Mouse (Mus musculus) neural tube, embryonic 13.5 days (tissue): ENCODE measurements around the gene Ube2l6. TPM values are rescaled to one million over a fixed set of nuclear protein-coding genes. Genes with fewer than 3 reads are reported as not detected.

Experiments used
- ATAC-seq: fragments of 200-750 bp; cut with Nextera tagmentation; 2 replicates; pipeline ENCODE4 v1.8.0; 2017; ENCODE audit warnings: low read depth, mild to moderate bottlenecking, moderate TSS enrichment, moderate library complexity
- H3K27ac ChIP-seq: fragments of 300-500 bp; sonication (generic); replicated peaks from 2 replicates; pipeline ENCODE4 v1.5.1; 2015; ENCODE audit warnings: moderate library complexity, mild to moderate bottlenecking, inconsistent platforms
- H3K27me3 ChIP-seq: fragments of 300-500 bp; sonication (generic); 2 replicates; pipeline ENCODE4 v1.6.1; 2015; ENCODE audit warnings: mild to moderate bottlenecking, inconsistent platforms
- H3K36me3 ChIP-seq: fragments of 300-500 bp; sonication (generic); 2 replicates; pipeline ENCODE4 v1.6.1; 2015; ENCODE audit warnings: mild to moderate bottlenecking, inconsistent platforms
- H3K4me1 ChIP-seq: fragments of 300-500 bp; sonication (generic); replicated peaks from 2 replicates; pipeline ENCODE4 v1.6.1; 2015; ENCODE audit warnings: inconsistent platforms
- H3K4me2 ChIP-seq: fragments of 300-500 bp; sonication (generic); 2 replicates; pipeline ENCODE4 v1.6.1; 2015; ENCODE audit warnings: inconsistent platforms, mild to moderate bottlenecking, moderate library complexity
- H3K4me3 ChIP-seq: fragments of 300-500 bp; sonication (generic); 2 replicates; pipeline ENCODE4 v1.5.1; 2015; ENCODE audit warnings: mild to moderate bottlenecking, inconsistent platforms
- H3K9ac ChIP-seq: fragments of 300-500 bp; sonication (generic); 2 replicates; pipeline ENCODE4 v1.6.1; 2015; ENCODE audit warnings: moderate library complexity, mild to moderate bottlenecking, inconsistent platforms
- H3K9me3 ChIP-seq: fragments of 300-500 bp; sonication (generic); 2 replicates; pipeline ENCODE4 v1.6.1; 2016; ENCODE audit warnings: inconsistent platforms
- WGBS: fragments of 180-500 bp; shearing (Covaris S2); methylation state at CpG from one replicate; pipeline ENCODE4 v1.1.7; 2015; 5-methylcytosine and 5-hydroxymethylcytosine counted together
- polyA plus RNA-seq: library from polyadenylated mRNA; unstranded; fragments of >200 nt; fragmentation: Nextera tagmentation; extraction: Ambion mirVana; gene quantifications from 2 replicates; pipeline ENCODE4 v1.2.1, GENCODE M21; 2015

Gene Ube2l6
- polyA plus RNA-seq, 1 experiment from 2014 or later = 18.3 TPM

DNA sequence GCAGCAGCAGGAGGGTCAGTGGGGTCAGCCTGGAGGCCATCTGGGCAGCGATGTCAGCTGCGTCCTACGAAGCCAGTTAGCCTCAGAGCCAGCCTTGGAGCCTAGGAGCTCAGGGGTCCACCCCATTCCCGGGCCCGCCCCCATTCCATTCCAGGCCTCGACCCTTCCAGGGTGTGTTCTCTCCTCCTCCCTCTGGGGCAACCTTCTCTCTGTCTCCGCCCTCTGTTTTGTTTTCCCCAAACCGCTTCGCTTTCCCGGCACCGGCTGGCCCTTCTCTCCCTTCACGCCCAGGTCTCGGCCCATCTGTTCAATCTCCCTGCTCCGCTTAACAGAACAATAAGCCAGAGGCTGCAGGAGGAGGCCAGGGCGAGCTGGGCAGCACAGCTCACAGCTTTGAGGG lies 23.9 kb upstream of the Ube2l6 start:
- Histone ChIP-seq H3K36me3 (0 out of 2 replicates have a peak, but pooled peaks cover 4% of the 10 kb centered on the region), H3K27ac (peak overlapping the region; percentile 65), H3K9ac (peak overlapping the region; percentile 67), H3K4me3 (peak overlapping the region; percentile 35), H3K9me3 (no peaks in the 10 kb centered on the region), H3K4me1 (peaks cover 21% of the 10 kb centered on the region), H3K4me2 (peak overlapping the region; percentile 58), H3K27me3 (no peaks in the 10 kb centered on the region)
- WGBS = under 1% methylated on average over 14 of the region's 15 CpGs
- ATAC-seq = peak; percentile 92

DNA sequence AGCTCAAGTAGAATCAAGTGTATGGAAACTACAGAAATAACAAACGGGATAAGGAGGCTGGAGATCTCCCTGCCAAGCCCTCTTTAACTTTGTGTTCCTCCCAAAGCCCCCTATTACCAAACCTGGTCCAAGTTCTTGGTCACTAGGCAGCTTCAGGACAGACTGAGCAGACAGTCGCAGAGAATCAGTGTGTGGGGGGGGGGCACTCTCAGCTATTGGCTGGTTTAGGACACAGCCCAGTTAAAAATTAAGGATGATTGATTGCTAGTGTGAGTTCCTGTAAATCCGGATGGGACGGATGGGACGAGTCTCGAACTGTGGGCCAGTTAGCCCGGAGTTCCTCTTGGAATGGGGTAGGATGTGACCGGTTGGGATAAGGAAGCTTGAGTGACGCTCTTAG lies 23.4 kb upstream of the Ube2l6 start, which contains the start of gene Serping1:
Gene Serping1, minus strand, starts transcription at position 204 of the 400 bp plus-strand sequence.
- Histone ChIP-seq H3K27ac (peak within 1 kb of the TSS; percentile 65), H3K9ac (peak within 1 kb of the TSS; percentile 67), H3K4me2 (peak within 1 kb of the TSS; percentile 58), H3K36me3 (no peaks in the 10 kb centered on the region), H3K4me3 (peak within 1 kb of the TSS; percentile 35), H3K9me3 (no peaks in the 10 kb centered on the region), H3K27me3 (no peaks in the 10 kb centered on the region), H3K4me1 (peaks cover 21% of the 10 kb centered on the region)
- WGBS = 50% methylated on average over 9 of the region's 9 CpGs
- ATAC-seq = peak; percentile 70; the same call in 1 of the 2 replicates

DNA sequence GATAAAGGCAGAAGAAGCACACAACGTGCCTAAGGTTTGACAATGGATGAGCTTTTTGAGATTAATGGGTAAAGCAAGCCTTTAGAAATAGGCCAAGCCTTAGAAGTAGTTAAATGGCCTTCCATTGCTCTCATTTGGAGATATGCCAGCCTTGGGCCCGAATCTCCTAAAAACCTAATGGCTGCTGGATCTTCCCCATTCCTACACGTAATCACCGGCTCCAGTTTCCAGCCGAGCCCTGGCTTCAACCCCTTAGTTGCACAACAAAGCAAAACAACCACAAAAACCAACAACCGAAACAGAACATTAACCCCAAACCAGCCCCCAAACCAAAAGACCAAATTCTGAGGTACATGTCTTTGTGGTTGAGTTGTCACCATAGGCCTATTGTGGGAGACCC lies 23.0 kb upstream of the Ube2l6 start:
- no peak overlapping the region; the same call in 1 of the 2 replicates for H3K27ac ChIP-seq
- WGBS = 71% methylated on average over 6 of the region's 6 CpGs
- no peak for ATAC-seq

DNA sequence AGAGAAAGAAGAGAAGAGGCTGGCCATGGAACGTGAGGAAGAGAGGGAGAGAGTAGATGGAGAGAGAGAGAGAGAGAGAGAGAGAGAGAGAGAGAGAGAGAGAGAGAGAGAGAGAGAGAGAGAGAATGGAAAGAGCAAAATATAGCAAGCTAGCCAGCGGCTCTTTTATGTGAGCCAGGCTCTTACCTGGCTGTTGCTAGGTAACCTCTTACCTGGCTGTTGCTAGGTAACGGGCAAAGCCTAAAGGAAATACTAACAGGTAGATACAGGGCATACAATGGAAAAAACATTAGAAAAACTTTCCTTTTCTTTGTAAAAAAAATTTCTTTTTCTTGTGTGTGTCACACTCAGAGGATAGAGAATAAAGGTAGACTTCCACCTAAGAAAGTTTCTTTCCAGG lies 20.9 kb upstream of the Ube2l6 start:
- peaks cover 21% of the 10 kb centered on the region for H3K4me1 ChIP-seq
- no peak overlapping the region for H3K27ac ChIP-seq
- no peak overlapping the region for H3K4me3 ChIP-seq
- H3K27me3 ChIP-seq = no peaks in the 10 kb centered on the region
- H3K4me2 ChIP-seq = no peak overlapping the region
- no peaks in the 10 kb centered on the region for H3K36me3 ChIP-seq
- no peaks in the 10 kb centered on the region for H3K9me3 ChIP-seq
- ATAC-seq = no peak
- no peak overlapping the region for H3K9ac ChIP-seq
- 65% methylated on average over 3 of the region's 3 CpGs for WGBS

More for the DNA sequence above, 23.0 kb upstream of the Ube2l6 start:
- Histone ChIP-seq H3K27me3 (no peaks in the 10 kb centered on the region), H3K4me3 (no peak overlapping the region), H3K36me3 (no peaks in the 10 kb centered on the region), H3K9me3 (no peaks in the 10 kb centered on the region), H3K4me2 (no peak overlapping the region), H3K4me1 (peaks cover 21% of the 10 kb centered on the region), H3K9ac (no peak overlapping the region)

DNA sequence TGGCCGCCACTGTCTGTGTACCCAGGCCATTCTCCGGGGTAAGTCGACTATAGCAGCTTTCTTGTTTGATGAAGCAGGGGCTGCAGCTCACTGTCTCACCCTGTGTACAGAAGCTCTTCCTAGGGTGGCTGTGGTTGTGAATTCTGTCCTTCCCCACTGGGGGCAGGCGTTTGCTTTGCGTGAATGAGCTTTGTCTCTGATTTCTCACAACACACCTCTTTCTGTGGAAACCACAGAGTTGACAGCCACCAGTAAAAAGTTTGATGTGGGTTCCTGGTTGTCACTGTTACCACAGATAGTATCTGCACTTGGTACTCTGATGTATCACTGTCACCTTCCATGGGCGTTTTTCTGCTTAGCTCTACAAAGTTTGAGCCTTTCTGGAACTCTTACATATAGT lies 19.4 kb upstream of the Ube2l6 start:
- H3K4me3 ChIP-seq = no peak overlapping the region
- no peaks in the 10 kb centered on the region for H3K9me3 ChIP-seq
- no peaks in the 10 kb centered on the region for H3K36me3 ChIP-seq
- H3K27me3 ChIP-seq = no peaks in the 10 kb centered on the region
- H3K27ac ChIP-seq = no peak overlapping the region
- no peak overlapping the region for H3K4me2 ChIP-seq
- no peak overlapping the region for H3K9ac ChIP-seq
- WGBS = 65% methylated on average over 6 of the region's 6 CpGs
- H3K4me1 ChIP-seq = peaks cover 11% of the 10 kb centered on the region
- ATAC-seq = no peak

DNA sequence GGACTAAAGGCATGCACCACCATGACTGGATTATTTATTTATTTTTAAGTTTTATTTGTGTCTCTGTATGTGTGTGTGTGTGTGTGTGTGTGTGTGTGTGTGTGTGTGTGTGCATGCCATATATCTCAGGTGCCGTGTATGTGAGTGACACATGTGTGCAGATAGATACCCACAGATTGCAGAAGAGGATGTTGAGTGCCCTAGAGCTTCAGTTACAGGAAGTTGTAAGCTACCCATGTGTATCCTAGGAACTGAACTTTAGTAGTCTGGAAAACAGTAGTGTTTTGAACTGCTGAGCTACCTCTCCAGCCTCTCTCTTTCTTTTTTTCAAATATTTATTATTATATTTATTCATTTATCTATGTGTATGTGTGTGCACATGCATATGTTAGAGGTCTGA lies 15.3 kb upstream of the Ube2l6 start:
- Histone ChIP-seq H3K9ac (no peak overlapping the region), H3K4me2 (no peak overlapping the region), H3K4me3 (no peak overlapping the region), H3K36me3 (no peaks in the 10 kb centered on the region), H3K4me1 (no peaks in the 10 kb centered on the region), H3K27ac (no peak overlapping the region), H3K27me3 (no peaks in the 10 kb centered on the region), H3K9me3 (no peaks in the 10 kb centered on the region)
- no peak for ATAC-seq
- WGBS = 100% methylated on average over 1 of the region's 1 CpGs

DNA sequence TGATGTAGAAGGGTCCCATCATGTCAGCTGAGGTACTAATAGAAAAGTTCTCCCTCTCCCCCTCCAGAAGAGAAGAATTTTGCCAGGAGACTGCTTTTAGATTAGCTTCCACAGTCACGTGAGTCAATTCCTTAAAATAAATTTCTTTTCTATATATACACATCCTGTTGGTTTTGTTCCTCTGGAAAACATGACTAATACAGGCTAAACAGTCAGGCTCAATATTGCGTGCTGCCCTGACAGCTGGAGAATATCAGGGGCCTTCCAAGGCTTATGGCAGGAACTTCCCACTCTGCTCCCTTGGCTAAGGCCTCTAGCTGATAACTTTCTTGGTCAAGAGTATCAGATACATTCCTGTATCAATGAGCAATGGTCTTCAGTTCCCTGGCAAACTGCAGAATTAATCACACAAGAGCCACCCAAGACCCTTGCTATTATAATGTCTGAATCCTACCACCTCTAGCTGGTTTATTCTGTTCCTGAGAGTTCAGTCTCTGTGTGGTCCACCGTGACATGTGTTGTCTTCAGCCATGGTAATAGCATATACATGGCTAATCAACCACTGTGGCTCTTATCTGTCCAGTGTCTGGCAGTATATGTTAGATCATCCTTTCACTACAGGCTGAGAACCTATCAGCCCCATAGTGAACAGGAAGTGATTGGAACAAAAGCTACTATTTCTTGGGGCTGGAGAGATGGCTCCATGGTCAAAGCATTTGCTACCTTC lies 14.6 kb upstream of the Ube2l6 start:
- Histone ChIP-seq H3K4me2 (no peak overlapping the region), H3K4me1 (no peaks in the 10 kb centered on the region), H3K4me3 (no peak overlapping the region), H3K9ac (no peak overlapping the region), H3K36me3 (no peaks in the 10 kb centered on the region), H3K27ac (no peak overlapping the region), H3K27me3 (no peaks in the 10 kb centered on the region), H3K9me3 (no peaks in the 10 kb centered on the region)
- ATAC-seq = no peak
- 81% methylated on average over 3 of the region's 3 CpGs for WGBS

DNA sequence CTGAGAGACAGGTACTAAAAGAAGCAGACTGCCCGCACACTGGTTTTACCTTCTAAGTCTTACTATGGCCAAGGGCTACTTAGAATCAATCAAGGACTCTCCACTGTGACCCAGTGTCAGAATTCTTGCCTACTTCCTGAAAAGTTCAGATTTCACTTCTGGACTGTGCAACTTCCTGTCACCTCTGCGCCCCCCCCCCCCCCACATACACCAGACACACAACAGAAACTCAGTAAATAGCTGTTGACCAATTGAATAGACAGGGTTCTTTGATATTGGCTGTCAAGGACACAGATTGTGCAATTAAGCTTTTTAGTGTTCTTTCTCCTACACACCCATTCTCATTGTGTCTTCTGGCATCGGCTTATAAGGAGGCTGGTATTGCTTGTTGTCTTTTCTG lies 10.3 kb upstream of the Ube2l6 start:
- no peak overlapping the region for H3K27ac ChIP-seq
- H3K9ac ChIP-seq = no peak overlapping the region
- H3K4me1 ChIP-seq = no peaks in the 10 kb centered on the region
- no peaks in the 10 kb centered on the region for H3K9me3 ChIP-seq
- H3K27me3 ChIP-seq = no peaks in the 10 kb centered on the region
- no peaks in the 10 kb centered on the region for H3K36me3 ChIP-seq
- WGBS = 81% methylated on average over 3 of the region's 3 CpGs
- H3K4me2 ChIP-seq = no peak overlapping the region
- ATAC-seq = no peak
- H3K4me3 ChIP-seq = no peak overlapping the region

DNA sequence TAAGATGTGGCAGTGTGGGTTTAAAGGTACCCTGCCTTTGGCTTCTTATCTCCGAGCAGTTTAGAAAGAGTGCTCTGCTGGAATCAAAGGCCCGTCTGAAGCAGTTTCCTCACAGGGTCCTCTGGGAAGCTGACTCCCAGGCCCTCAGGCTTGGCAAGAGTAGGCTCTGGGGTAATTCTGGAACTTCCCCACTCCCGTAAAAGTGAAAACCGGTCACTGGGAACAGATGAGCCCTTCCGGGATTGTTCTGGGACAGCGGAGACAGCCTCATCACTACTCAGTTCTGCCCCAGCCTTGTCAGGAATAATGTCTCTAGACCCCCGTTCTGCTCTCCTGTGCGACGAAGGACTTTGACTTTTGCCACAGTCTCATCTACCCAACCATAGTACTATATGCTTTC lies 8.2 kb upstream of the Ube2l6 start:
- WGBS = 56% methylated on average over 9 of the region's 9 CpGs
- Histone ChIP-seq H3K27ac (no peak overlapping the region), H3K9me3 (no peaks in the 10 kb centered on the region), H3K9ac (no peak overlapping the region), H3K36me3 (no peaks in the 10 kb centered on the region), H3K4me1 (no peaks in the 10 kb centered on the region), H3K27me3 (no peaks in the 10 kb centered on the region), H3K4me3 (no peak overlapping the region), H3K4me2 (no peak overlapping the region)
- ATAC-seq = no peak

DNA sequence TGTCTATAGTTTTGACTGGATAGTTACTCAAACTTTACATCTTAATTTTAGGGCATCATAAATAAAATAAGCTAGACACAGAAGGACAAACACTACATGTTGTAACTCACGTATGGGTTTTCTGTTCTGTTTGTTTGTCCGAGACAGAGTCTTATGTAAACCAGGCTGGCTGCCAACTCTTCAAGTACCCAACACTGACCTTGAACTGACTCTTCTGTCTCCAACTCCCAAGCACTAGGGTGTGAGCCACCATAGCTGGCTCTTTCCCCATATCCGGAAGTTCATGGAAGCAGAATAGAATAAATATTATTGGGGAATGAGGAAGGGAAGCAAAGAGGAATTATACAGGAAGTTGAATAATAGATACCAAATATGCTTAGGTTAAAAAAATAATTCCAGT lies 6.1 kb upstream of the Ube2l6 start:
- WGBS = 89% methylated on average over 3 of the region's 3 CpGs
- ATAC-seq = no peak
- Histone ChIP-seq H3K36me3 (no peaks in the 10 kb centered on the region), H3K4me1 (no peaks in the 10 kb centered on the region), H3K27me3 (no peaks in the 10 kb centered on the region), H3K4me2 (no peak overlapping the region), H3K27ac (no peak overlapping the region), H3K9me3 (no peaks in the 10 kb centered on the region), H3K9ac (no peak overlapping the region), H3K4me3 (no peak overlapping the region)

DNA sequence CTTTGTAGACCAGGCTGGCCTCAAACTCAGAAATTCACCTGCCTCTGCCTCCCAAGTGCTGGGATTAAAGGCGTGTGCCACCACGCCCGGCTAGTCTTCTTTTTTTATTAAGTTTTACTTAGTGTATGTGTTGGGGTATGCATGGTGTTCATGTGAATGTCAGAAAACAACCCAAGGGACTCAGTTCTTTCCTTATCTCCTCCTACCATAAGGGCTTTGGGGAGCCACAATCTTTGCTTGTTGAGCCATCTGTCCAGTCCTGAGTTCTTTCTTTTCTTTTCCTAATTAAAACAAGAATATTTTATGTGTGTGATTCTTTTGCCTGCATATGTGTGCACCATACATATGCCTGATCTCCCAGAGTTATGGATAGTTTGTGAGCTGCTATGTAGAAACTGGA lies 5.5 kb upstream of the Ube2l6 start:
- no peaks in the 10 kb centered on the region for H3K9me3 ChIP-seq
- peaks cover 3% of the 10 kb centered on the region for H3K4me1 ChIP-seq
- H3K4me3 ChIP-seq = no peak overlapping the region
- H3K9ac ChIP-seq = no peak overlapping the region
- no peak overlapping the region for H3K4me2 ChIP-seq
- WGBS = 85% methylated on average over 3 of the region's 3 CpGs
- ATAC-seq = no peak
- no peaks in the 10 kb centered on the region for H3K36me3 ChIP-seq
- no peak overlapping the region for H3K27ac ChIP-seq
- no peaks in the 10 kb centered on the region for H3K27me3 ChIP-seq

DNA sequence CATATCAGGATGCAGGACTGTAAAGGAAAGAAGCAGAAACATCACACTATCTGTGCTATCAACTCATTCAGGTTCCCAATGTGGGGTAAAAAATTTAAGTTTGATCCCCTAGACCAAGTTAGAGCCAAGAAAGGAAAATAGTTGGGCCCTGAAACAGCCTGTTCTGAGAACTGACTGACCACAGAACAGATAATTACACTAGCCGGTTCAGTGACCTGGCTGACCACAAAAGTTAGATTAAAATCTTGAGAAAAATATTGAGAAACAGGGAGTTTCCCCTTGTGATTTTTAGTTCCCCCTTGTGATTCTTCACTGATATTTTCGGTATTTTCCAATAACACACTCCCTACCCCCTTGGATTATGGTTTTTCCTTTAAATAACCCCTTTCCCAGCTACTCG lies 4.8 kb upstream of the Ube2l6 start:
- Histone ChIP-seq H3K9ac (no peak overlapping the region), H3K27ac (no peak overlapping the region), H3K4me1 (peaks cover 3% of the 10 kb centered on the region), H3K4me3 (no peak overlapping the region), H3K36me3 (no peaks in the 10 kb centered on the region), H3K4me2 (no peak overlapping the region), H3K27me3 (no peaks in the 10 kb centered on the region), H3K9me3 (no peaks in the 10 kb centered on the region)
- WGBS = 79% methylated on average over 3 of the region's 3 CpGs
- ATAC-seq = no peak
